Mouse (Mus musculus) left cerebral cortex, postnatal 36 days (tissue): Measurements from ENCODE around the gene Olfr582. TPM values are rescaled to one million over a fixed set of nuclear protein-coding genes. Genes with fewer than 3 reads are reported as not detected.

Experiments used
- DNase-seq, 2 experiments: peaks; one replicate each; pipeline ENCODE4 v3.0.0; 2021 to 2022; ENCODE audit warnings: low spot score in 2 of 2, mixed read lengths in 1 of 2
- intact Hi-C: fragments of 180-260 bp; cut with DNase I; formaldehyde crosslinking; loops from one replicate; pipeline ENCODE4 v1.15.1; 2025
- total RNA-seq, 2 experiments: library from RNA; stranded (reverse); gene quantifications; 2 replicates each; pipeline ENCODE4 v1.2.3; 2021

Gene Olfr582
- total RNA-seq, result not detected

DNA sequence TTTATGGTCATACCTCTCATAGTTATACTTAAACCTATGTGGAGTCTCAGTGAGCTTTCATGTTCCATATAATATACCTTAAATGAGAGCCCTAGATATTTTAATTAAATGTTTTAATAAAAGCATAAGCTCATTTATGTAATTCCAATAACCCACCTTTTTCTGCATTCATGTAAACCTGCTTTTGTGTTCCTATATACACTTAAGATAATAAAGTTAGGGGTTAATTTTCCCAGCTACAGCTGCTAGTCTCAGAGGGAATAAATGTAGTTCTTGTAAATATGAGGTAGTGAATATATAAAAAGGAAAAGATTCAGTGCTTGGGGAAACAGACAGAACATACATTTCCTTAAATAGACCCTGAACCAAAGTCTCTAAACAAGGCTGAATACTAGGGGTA, at the start of gene Olfr582:
Gene Olfr582 (plus strand): TSS at position 301 of the 400 bp plus-strand sequence.
- intact Hi-C loops, result no loop called here
- no peak for DNase-seq

DNA sequence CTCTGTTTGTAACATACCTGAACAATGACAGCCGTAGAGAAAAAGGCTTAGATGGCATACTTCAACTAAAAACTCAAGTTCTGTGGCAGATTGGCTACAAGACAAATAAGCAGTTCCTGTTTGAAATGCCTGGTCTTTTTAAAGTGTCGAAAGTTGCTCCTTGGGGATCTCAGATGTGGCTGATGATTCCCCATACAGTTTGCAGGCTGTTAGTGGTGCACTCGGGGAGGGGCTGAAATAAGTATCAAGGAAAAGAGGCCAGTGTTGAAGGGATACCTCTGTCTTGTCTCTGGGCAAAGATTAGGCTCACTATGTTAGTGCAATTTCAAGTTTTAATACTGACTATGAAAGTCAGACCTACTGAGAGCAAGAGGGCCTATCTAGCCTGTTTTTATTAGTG, 48.6 kb upstream of the Olfr582 start, which contains the start of gene Olfr578:
Gene Olfr578 (minus strand): TSS at position 101 of the 400 bp plus-strand sequence.
- intact Hi-C loops, result no loop called here
- no peak for DNase-seq

DNA sequence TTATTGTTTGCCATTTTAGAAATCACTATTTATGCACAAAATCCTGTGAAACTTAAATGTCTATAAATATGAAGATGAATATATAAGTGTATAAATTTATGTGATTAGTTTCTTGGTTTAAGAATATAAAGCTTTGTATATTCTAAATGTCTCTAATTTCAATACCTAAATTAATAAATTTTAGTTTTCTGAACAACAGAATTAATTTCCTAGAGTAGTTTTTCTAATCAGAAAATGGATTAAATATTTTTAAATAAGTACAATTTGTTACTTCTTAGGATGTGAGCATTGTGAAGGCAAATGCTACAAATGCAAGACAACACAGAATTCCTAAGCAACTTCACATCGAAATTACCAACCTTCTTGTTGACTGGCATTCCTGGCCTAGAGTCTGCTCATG, 13.2 kb downstream of the Olfr582 start, which contains the start of gene Olfr583:
Gene Olfr583 (plus strand): TSS at position 301 of the 400 bp plus-strand sequence.
- DNase-seq, result no peak
- intact Hi-C loops, result loop anchor here (5.0 kb wide), 1 partner anchor 194 kb away; the partner anchor contains the start of gene Olfr566

DNA sequence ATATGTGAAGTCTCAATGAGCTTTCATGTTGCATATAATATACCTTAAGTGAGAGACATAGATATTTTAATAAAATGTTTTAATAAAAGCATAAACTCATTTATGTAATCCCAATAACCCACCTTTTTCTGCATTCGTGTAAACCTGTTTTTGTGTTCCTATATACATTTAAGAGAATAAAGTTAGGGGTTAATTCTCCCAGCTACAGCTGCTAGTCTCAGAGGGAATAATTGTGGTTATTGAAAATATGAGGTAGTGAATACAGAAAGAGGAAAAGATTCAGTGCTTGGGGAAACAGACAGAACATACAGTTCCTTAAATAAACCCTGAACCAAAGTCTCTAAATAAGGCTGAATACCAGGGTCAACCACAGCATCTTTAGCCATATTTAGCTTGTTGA, 43.8 kb downstream of the Olfr582 start, which contains the start of gene Olfr584:
Gene Olfr584 (plus strand): TSS at position 301 of the 400 bp plus-strand sequence.
- intact Hi-C loops, result no loop called here

More for the DNA sequence above, 43.8 kb downstream of the Olfr582 start, which contains the start of gene Olfr584:
- DNase-seq, result no peak

Other genes starting within 250 kb of the Olfr582 start
- not detected for gene Olfr564, start 234.5 kb upstream of the Olfr582 start, total RNA-seq
- gene Olfr566, start 179.3 kb upstream of the Olfr582 start, total RNA-seq, result not detected
- gene Olfr568, start 160.9 kb upstream of the Olfr582 start, total RNA-seq, result not detected
- gene Olfr569, start 147.1 kb upstream of the Olfr582 start, total RNA-seq, result not detected
- gene Olfr570, start 143.4 kb upstream of the Olfr582 start, total RNA-seq, result not detected
- not detected for gene Olfr571, start 120.5 kb upstream of the Olfr582 start, total RNA-seq
- gene Olfr572, start 113.6 kb upstream of the Olfr582 start, total RNA-seq, result not detected
- not detected for gene Olfr573-ps1, start 95.4 kb upstream of the Olfr582 start, total RNA-seq
- not detected for gene Olfr574, start 89.6 kb upstream of the Olfr582 start, total RNA-seq
- gene Olfr575, start 79.2 kb upstream of the Olfr582 start, total RNA-seq, result not detected
- not detected for gene Olfr576, start 75.4 kb upstream of the Olfr582 start, total RNA-seq
- gene Olfr577, start 62.1 kb upstream of the Olfr582 start, total RNA-seq, result not detected
- gene Olfr578, start 48.7 kb upstream of the Olfr582 start, total RNA-seq, result not detected
- not detected for gene Olfr583, start 13.3 kb downstream of the Olfr582 start, total RNA-seq
- gene Olfr584, start 43.9 kb downstream of the Olfr582 start, total RNA-seq, result not detected
- gene Olfr585, start 59.7 kb downstream of the Olfr582 start, total RNA-seq, result not detected
- not detected for gene Olfr586, start 87.6 kb downstream of the Olfr582 start, total RNA-seq
- not detected for gene Olfr588-ps1, start 102.9 kb downstream of the Olfr582 start, total RNA-seq
- not detected for gene Olfr589, start 118.3 kb downstream of the Olfr582 start, total RNA-seq
- gene Olfr591, start 140.3 kb downstream of the Olfr582 start, total RNA-seq, result not detected
- gene Olfr592, start 146.8 kb downstream of the Olfr582 start, total RNA-seq, result not detected
- gene Olfr593, start 173.8 kb downstream of the Olfr582 start, total RNA-seq, result not detected
- gene Olfr594, start 179.0 kb downstream of the Olfr582 start, total RNA-seq, result not detected
- not detected for gene Usp17ld, start 214.5 kb downstream of the Olfr582 start, total RNA-seq